Mouse (Mus musculus) B cell, adult 62 days (primary cell): ENCODE results near the gene Fuz. TPM values are rescaled to one million over a fixed set of nuclear protein-coding genes. Genes with fewer than 3 reads are reported as not detected.

Experiments
- total RNA-seq: library from RNA; stranded (reverse); gene quantifications from 4 replicates; pipeline ENCODE4 v1.2.4, GENCODE M21; 2023

The Fuz gene
- 23.2 to 35.7 TPM (median 31.8 TPM) in 4 replicates for total RNA-seq

DNA sequence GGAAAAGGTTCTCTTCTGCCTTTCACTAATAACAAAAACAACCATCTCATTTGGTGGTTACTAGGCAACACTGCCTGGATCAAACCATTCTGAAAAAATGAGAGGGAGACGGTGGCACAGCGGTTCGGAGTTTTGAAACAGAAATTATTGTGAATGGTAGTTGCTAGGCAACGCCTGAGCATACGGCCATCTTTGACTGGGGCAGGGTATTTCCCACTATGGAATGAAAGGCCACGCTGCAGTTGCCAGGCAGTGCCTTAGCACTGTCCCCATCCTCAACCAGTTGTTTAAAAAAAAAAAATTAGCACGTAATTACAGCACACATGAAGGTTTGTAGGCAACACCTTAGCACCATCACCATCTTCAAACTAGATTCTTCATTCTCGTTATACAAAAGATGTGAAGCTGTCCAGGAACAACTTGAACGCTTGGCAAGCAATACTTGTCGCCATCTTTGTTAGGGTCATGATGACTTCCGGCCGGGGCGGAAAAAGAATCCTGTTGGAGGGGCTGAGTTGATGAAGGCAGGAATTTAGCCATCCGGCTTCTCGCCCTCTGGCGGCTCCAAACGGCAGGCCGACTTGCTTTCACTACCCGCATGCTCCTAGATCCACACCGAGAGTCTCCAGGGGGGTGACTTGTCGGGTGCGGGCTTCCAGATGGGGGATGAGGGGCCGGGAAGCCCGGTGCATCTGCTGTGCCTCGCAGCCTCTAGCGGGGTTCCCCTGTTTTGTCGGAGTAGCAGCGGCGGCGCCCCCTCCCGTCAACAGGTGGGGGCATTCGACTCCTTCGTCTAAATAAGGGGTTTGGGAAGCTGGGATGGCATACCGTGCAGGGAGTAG lies at the start of gene Fuz:
Gene Fuz (plus strand): TSS at position 487 of the 842 bp plus-strand sequence.

GRCm38 (mm10) chr7:44848561-44849415 lies 47.1 kb upstream of the Fuz start, which contains the start of the genes Akt1s1 and Tbc1d17:
Gene Akt1s1 (plus strand): TSS chr7:44848991.
Gene Tbc1d17 (minus strand): TSS chr7:44849079.

GRCm38 (mm10) chr7:44857042-44857552 lies 38.8 kb upstream of the Fuz start, which contains the start of gene Pnkp:
Gene Pnkp (plus strand): TSS chr7:44857139.

GRCm38 (mm10) chr7:44869697-44870528 lies 26.0 kb upstream of the Fuz start, which contains the start of gene Ptov1:
Gene Ptov1 (minus strand): TSS chr7:44869788.

DNA sequence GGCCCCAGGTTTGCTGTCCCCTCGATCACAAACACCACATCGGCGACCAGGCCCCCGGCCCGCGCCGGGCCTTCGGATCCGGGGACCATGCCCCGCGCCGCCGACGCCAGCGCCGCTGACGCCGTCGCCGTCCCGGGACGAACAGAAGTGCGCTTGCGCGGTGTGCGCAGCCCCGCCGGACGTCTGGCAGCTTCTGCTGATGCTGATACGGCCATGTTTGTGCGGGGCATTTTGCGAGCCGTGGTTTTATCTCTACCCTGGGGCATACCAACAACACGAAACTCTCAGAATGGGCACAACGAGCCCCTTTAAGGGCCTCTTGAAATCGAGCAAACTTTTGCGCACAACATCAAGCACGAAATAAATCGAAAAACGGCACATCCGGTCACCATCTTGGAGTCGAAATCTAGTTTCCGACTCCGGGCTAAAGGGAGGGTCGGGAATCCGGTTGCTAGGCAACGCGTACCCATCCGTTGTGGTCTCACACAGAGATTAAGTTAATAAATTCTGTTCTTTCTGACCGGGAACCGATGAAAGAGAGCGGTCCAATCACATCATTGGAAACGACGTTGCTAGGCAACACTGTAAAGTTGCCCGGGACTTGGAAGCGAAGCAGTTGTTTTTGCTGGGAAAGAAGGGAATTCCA lies 3.5 kb upstream of the Fuz start, which contains the start of gene Med25:
Gene Med25 (minus strand): TSS at position 437 of the 646 bp plus-strand sequence.

DNA sequence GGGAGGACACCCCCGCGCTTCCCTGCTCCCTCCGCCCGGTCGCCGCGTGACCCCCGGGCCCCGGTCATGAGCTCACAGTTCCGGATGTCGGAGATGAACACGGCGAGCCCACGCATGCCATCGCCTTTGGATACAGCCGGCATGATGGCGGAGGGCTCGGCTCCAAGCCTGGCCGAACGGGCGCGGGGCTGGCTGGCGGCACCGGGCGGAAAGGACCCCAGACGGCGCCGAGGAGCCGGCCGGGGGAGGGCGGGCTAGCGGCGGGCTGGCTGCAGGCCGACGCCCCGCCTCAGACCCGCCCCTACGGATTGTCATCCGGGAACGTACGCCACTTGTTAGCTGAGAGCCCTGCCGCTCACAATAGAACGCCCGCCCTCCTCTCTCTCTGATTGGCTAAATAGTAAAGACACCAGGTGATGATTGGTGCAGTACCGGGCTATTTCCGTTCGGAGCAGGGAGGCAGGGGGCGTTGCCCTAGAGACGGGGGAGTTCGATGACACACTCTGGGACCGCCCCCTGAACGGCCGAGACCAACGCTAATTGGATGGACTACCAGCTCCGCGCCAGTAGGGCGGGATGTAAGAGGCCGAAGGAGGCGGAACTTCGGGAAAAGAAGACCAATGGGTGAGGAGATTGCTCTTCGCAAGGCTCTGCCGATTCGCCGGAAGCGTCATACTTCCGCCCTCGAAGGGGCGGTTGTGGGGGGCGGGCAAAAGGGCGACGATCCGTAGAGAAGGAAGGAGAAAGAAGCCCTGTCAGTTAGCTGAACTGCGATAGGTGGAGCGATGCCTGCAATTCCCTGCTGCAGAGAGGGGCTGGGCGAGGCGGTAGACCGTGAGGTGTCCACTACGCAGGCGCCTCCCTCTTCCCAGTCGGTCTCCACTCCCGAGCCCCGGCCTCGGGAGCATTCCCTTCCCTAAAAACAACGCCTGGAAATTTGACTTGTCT lies 33.6 kb downstream of the Fuz start, which contains the start of gene Ap2a1:
Gene Ap2a1 (minus strand): TSS at position 293 of the 948 bp plus-strand sequence.

GRCm38 (mm10) chr7:44942904-44943303 lies 47.0 kb downstream of the Fuz start, which contains the start of gene Tsks:
Gene Tsks (plus strand): TSS chr7:44943204.

Other genes with a start within 250 kb of the Fuz start
- gene Myh14, start 225.2 kb upstream of the Fuz start, total RNA-seq: 0.27 TPM in 1 of 4 replicates, not detected in the others
- gene Izumo2, start 187.3 kb upstream of the Fuz start, total RNA-seq: not detected in 4 replicates
- gene Vrk3, start 147.7 kb upstream of the Fuz start, total RNA-seq: 71.8 to 83.5 TPM (median 82.3 TPM) in 4 replicates
- 2.4 to 3.5 TPM (median 2.5 TPM) in 4 replicates for gene Zfp473, start 145.0 kb upstream of the Fuz start, total RNA-seq
- gene Nup62, start 80.0 kb upstream of the Fuz start, total RNA-seq: 38.1 to 43.6 TPM (median 42.2 TPM) in 4 replicates
- 107 to 141 TPM (median 132 TPM) in 4 replicates for gene Il4i1, start 79.7 kb upstream of the Fuz start, total RNA-seq
- 4.4 to 5.2 TPM (median 4.4 TPM) in 4 replicates for gene Atf5, start 79.4 kb upstream of the Fuz start, total RNA-seq
- 29.9 to 41.1 TPM (median 31.8 TPM) in 4 replicates for gene Akt1s1, start 47.1 kb upstream of the Fuz start, total RNA-seq
- 115 to 148 TPM (median 127 TPM) in 4 replicates for gene Tbc1d17, start 47.0 kb upstream of the Fuz start, total RNA-seq
- gene Pnkp, start 38.9 kb upstream of the Fuz start, total RNA-seq: 67.9 to 83.2 TPM (median 71.0 TPM) in 4 replicates
- 15.9 to 30.2 TPM (median 18.0 TPM) in 4 replicates for gene Ptov1, start 26.3 kb upstream of the Fuz start, total RNA-seq
- 55.3 to 70.3 TPM (median 69.2 TPM) in 4 replicates for gene Med25, start 3.4 kb upstream of the Fuz start, total RNA-seq
- gene Ap2a1, start 33.4 kb downstream of the Fuz start, total RNA-seq: 80.9 to 89.4 TPM (median 83.8 TPM) in 4 replicates
- not detected in 4 replicates for gene Tsks, start 47.1 kb downstream of the Fuz start, total RNA-seq
- 0.60 TPM in 1 of 4 replicates, not detected in the others for gene Cpt1c, start 78.8 kb downstream of the Fuz start, total RNA-seq
- gene Prmt1, start 90.5 kb downstream of the Fuz start, total RNA-seq: 144 to 150 TPM (median 149 TPM) in 4 replicates
- 149 to 182 TPM (median 160 TPM) in 4 replicates for gene Irf3, start 101.6 kb downstream of the Fuz start, total RNA-seq
- gene Bcl2l12, start 102.6 kb downstream of the Fuz start, total RNA-seq: 31.3 to 35.1 TPM (median 34.3 TPM) in 4 replicates
- 92.2 to 102 TPM (median 101 TPM) in 4 replicates for gene Scaf1, start 120.3 kb downstream of the Fuz start, total RNA-seq
- 13.1 to 16.8 TPM (median 14.4 TPM) in 4 replicates for gene Rras, start 121.9 kb downstream of the Fuz start, total RNA-seq
- 69.9 to 75.6 TPM (median 73.7 TPM) in 4 replicates for gene Prr12, start 156.8 kb downstream of the Fuz start, total RNA-seq
- gene Nosip, start 166.3 kb downstream of the Fuz start, total RNA-seq: 51.4 to 59.1 TPM (median 57.5 TPM) in 4 replicates
- 2.5 to 3.6 TPM (median 3.0 TPM) in 4 replicates for gene Prrg2, start 166.6 kb downstream of the Fuz start, total RNA-seq
- gene Rcn3, start 196.1 kb downstream of the Fuz start, total RNA-seq: 2.1 to 5.0 TPM (median 2.8 TPM) in 4 replicates
- 27.9 to 34.9 TPM (median 30.5 TPM) in 4 replicates for gene Fcgrt, start 207.8 kb downstream of the Fuz start, total RNA-seq
- gene Rps11, start 228.4 kb downstream of the Fuz start, total RNA-seq: 2,382 to 2,495 TPM (median 2,446 TPM) in 4 replicates
- gene Rpl13a, start 232.7 kb downstream of the Fuz start, total RNA-seq: 4,153 to 4,573 TPM (median 4,453 TPM) in 4 replicates
- not detected in 4 replicates for gene Gm45713, start 240.2 kb downstream of the Fuz start, total RNA-seq
- gene Flt3l, start 240.4 kb downstream of the Fuz start, total RNA-seq: 65.5 to 79.4 TPM (median 71.3 TPM) in 4 replicates